Mouse (Mus musculus): Measurements from ENCODE around the gene Senp6. TPM values are rescaled to one million over a fixed set of nuclear protein-coding genes. Genes with fewer than 3 reads are reported as not detected.
A peak's percentile ranks its signal among the peaks of the same experiment; 100 is the strongest.
"Not testable (repeated sequence)": the region's sequence is repeated elsewhere in the genome, so short reads cannot be mapped to it uniquely, and the experiment has no call there.

The Senp6 gene
- 86.7 and 95.2 TPM in 2 replicates for total RNA-seq (2012; rRNA removed)

GRCm38 (mm10) chr9:80066367-80067220, at the start of gene Senp6:
Senp6 (plus strand) TSS chr9:80066903.
- TF ChIP-seq ZNF384 (IDR thresholded peaks at IDR 0.05; ENCODE audit: low read depth, low read length) (peak; percentile 62), MAFK (IDR thresholded peaks at IDR 0.05; ENCODE audit: insufficient read depth, low read depth, low read length) (no peak), HCFC1 (IDR thresholded peaks at IDR 0.05; ENCODE audit: borderline replicate concordance, insufficient read depth, low read length) (0 out of 2 replicates have a peak, but pooled peaks have one; percentile 12)
- Histone ChIP-seq H3K9ac (ENCODE audit: insufficient read depth, low read depth, low read length, poor library complexity, severe bottlenecking) (peak within 1 kb of the TSS; percentile 100), H3K36me3 (ENCODE audit: control insufficient read depth, insufficient read depth, low read length, poor library complexity, severe bottlenecking) (no peaks in the 10 kb centered on the region), H3K4me3 (ENCODE audit: insufficient read depth in 1 of 2, low read depth in 1 of 2, low read length in 2 of 2, poor library complexity in 1 of 2, severe bottlenecking in 1 of 2) (peak within 1 kb of the TSS; percentile 98 to 99), H3K4me1 (ENCODE audit: control insufficient read depth in 2 of 2, insufficient read depth in 2 of 2, low read length in 2 of 2, poor library complexity in 1 of 2) (peaks cover 0 to 1% of the 10 kb centered on the region in 2 experiments; a peak in 2 of 4 replicates), H3K27ac (ENCODE audit: insufficient read depth, low read depth, low read length, poor library complexity, severe bottlenecking) (peak within 1 kb of the TSS; percentile 74), H3K9me3 (ENCODE audit: control insufficient read depth, insufficient read depth, low read depth, low read length) (no peaks in the 10 kb centered on the region; the same call in 1 of the 2 replicates)
- peak; percentile 29 for DNase-seq (ENCODE audit: low read depth, low spot score)
- in situ Hi-C loops (cut with MboI; ENCODE audit: low sequenced_read_pairs in 2 of 2, unreplicated experiment in 2 of 2), result no loop called here

- DNase-seq (ENCODE audit: low read depth, low spot score), result no peak
- no peaks in the 10 kb centered on the region for H3K9me3 ChIP-seq (ENCODE audit: control insufficient read depth, insufficient read depth, low read depth, low read length)
- in situ Hi-C loops (cut with MboI; ENCODE audit: low sequenced_read_pairs in 2 of 2, unreplicated experiment in 2 of 2), result no loop called here
- no peak overlapping the region for H3K4me3 ChIP-seq (ENCODE audit: insufficient read depth in 1 of 2, low read depth in 1 of 2, low read length in 2 of 2, poor library complexity in 1 of 2, severe bottlenecking in 1 of 2)
- H3K27ac ChIP-seq (ENCODE audit: insufficient read depth, low read depth, low read length, poor library complexity, severe bottlenecking), result no peak overlapping the region
- H3K4me1 ChIP-seq (ENCODE audit: control insufficient read depth in 2 of 2, insufficient read depth in 2 of 2, low read length in 2 of 2, poor library complexity in 1 of 2), result peaks cover 0 to 2% of the 10 kb centered on the region in 2 experiments; a peak in 1 of 4 replicates
- TF ChIP-seq ZC3H11A (IDR thresholded peaks at IDR 0.05; ENCODE audit: borderline replicate concordance, low read depth, low read length) (no peak), ZNF384 (IDR thresholded peaks at IDR 0.05; ENCODE audit: low read depth, low read length) (no peak)
- no peak overlapping the region for H3K9ac ChIP-seq (ENCODE audit: insufficient read depth, low read depth, low read length, poor library complexity, severe bottlenecking)
- no peaks in the 10 kb centered on the region for H3K36me3 ChIP-seq (ENCODE audit: control insufficient read depth, insufficient read depth, low read length, poor library complexity, severe bottlenecking)
Measured at GRCm38 (mm10) chr9:80020429-80020828, 46.3 kb upstream of the Senp6 start.

GRCm38 (mm10) chr9:80021648-80022047, 45.1 kb upstream of the Senp6 start:
- H3K4me3 ChIP-seq (ENCODE audit: insufficient read depth in 1 of 2, low read depth in 1 of 2, low read length in 2 of 2, poor library complexity in 1 of 2, severe bottlenecking in 1 of 2), result no peak overlapping the region
- no peak overlapping the region for H3K27ac ChIP-seq (ENCODE audit: insufficient read depth, low read depth, low read length, poor library complexity, severe bottlenecking)
- no peak for DNase-seq (ENCODE audit: low read depth, low spot score)
- no peak for TF ChIP-seq HCFC1 (IDR thresholded peaks at IDR 0.05; ENCODE audit: borderline replicate concordance, insufficient read depth, low read length)
- H3K4me1 ChIP-seq (ENCODE audit: control insufficient read depth in 2 of 2, insufficient read depth in 2 of 2, low read length in 2 of 2, poor library complexity in 1 of 2), result peaks cover 0 to 2% of the 10 kb centered on the region in 2 experiments; a peak in 1 of 4 replicates
- H3K9me3 ChIP-seq (ENCODE audit: control insufficient read depth, insufficient read depth, low read depth, low read length), result no peaks in the 10 kb centered on the region
- in situ Hi-C loops (cut with MboI; ENCODE audit: low sequenced_read_pairs in 2 of 2, unreplicated experiment in 2 of 2), result no loop called here
- H3K36me3 ChIP-seq (ENCODE audit: control insufficient read depth, insufficient read depth, low read length, poor library complexity, severe bottlenecking), result no peaks in the 10 kb centered on the region
- H3K9ac ChIP-seq (ENCODE audit: insufficient read depth, low read depth, low read length, poor library complexity, severe bottlenecking), result no peak overlapping the region

- H3K4me3 ChIP-seq (ENCODE audit: insufficient read depth in 1 of 2, low read depth in 1 of 2, low read length in 2 of 2, poor library complexity in 1 of 2, severe bottlenecking in 1 of 2), result no peak overlapping the region
Measured at GRCm38 (mm10) chr9:80022821-80023220, 43.9 kb upstream of the Senp6 start.

GRCm38 (mm10) chr9:80025347-80025746, 41.4 kb upstream of the Senp6 start:
- H3K4me3 ChIP-seq (ENCODE audit: insufficient read depth in 1 of 2, low read depth in 1 of 2, low read length in 2 of 2, poor library complexity in 1 of 2, severe bottlenecking in 1 of 2); H3K27ac ChIP-seq (ENCODE audit: insufficient read depth, low read depth, low read length, poor library complexity, severe bottlenecking); H3K4me1 ChIP-seq (ENCODE audit: control insufficient read depth in 2 of 2, insufficient read depth in 2 of 2, low read length in 2 of 2, poor library complexity in 1 of 2); H3K9me3 ChIP-seq (ENCODE audit: control insufficient read depth, insufficient read depth, low read depth, low read length); in situ Hi-C loops (cut with MboI; ENCODE audit: low sequenced_read_pairs in 2 of 2, unreplicated experiment in 2 of 2); H3K36me3 ChIP-seq (ENCODE audit: control insufficient read depth, insufficient read depth, low read length, poor library complexity, severe bottlenecking); DNase-seq (ENCODE audit: low read depth, low spot score); H3K9ac ChIP-seq (ENCODE audit: insufficient read depth, low read depth, low read length, poor library complexity, severe bottlenecking): not testable (repeated sequence)

More at GRCm38 (mm10) chr9:80022821-80023220, 43.9 kb upstream of the Senp6 start:
- Histone ChIP-seq H3K4me1 (ENCODE audit: control insufficient read depth in 2 of 2, insufficient read depth in 2 of 2, low read length in 2 of 2, poor library complexity in 1 of 2) (peaks cover 0 to 2% of the 10 kb centered on the region in 2 experiments; a peak in 1 of 4 replicates), H3K9ac (ENCODE audit: insufficient read depth, low read depth, low read length, poor library complexity, severe bottlenecking) (no peak overlapping the region), H3K27ac (ENCODE audit: insufficient read depth, low read depth, low read length, poor library complexity, severe bottlenecking) (no peak overlapping the region), H3K36me3 (ENCODE audit: control insufficient read depth, insufficient read depth, low read length, poor library complexity, severe bottlenecking) (no peaks in the 10 kb centered on the region), H3K9me3 (ENCODE audit: control insufficient read depth, insufficient read depth, low read depth, low read length) (no peaks in the 10 kb centered on the region)
- in situ Hi-C loops (cut with MboI; ENCODE audit: low sequenced_read_pairs in 2 of 2, unreplicated experiment in 2 of 2), result no loop called here
- no peak for DNase-seq (ENCODE audit: low read depth, low spot score)
- TF ChIP-seq ZC3H11A (IDR thresholded peaks at IDR 0.05; ENCODE audit: borderline replicate concordance, low read depth, low read length), result no peak
- TF ChIP-seq MAFK (IDR thresholded peaks at IDR 0.05; ENCODE audit: insufficient read depth, low read depth, low read length), result no peak
- no peak for TF ChIP-seq HCFC1 (IDR thresholded peaks at IDR 0.05; ENCODE audit: borderline replicate concordance, insufficient read depth, low read length)
- no peak for TF ChIP-seq CHD2 (IDR thresholded peaks at IDR 0.05; ENCODE audit: low read depth, low read length)
- no peak for TF ChIP-seq ZNF384 (IDR thresholded peaks at IDR 0.05; ENCODE audit: low read depth, low read length)
